Mouse (Mus musculus): ENCODE results near the gene Col6a2. TPM values are rescaled to one million over a fixed set of nuclear protein-coding genes. Genes with fewer than 3 reads are reported as not detected.

The Col6a2 gene
- polyA plus RNA-seq, 1 experiment from 2014 or later = 126 TPM

DNA sequence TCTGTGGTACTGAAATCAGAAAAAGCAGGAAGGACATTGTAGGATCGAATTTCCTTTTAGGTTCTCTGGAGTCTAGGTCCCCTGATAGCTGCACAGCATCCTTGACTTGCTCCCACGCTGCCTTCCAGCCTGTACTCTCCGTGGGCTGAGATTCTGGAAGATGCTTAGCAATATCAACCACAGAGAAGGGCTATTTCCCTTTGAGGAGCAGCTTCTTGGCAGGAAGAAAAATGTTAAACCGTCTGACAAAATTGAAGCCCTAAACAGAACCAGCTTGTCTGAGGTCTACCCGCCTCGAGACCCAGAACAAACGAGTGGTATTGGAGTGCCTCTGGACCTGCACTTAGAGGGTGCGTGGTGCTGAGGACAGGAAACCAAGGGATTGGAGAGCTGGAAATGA is 9.2 kb upstream of the Col6a2 start:
- Histone ChIP-seq H3K9ac (no peak overlapping the region), H3K4me3 (no peak overlapping the region), H3K36me3 (no peaks in the 10 kb centered on the region), H3K27me3 (no peaks in the 10 kb centered on the region), H3K4me2 (replicated peaks) (no peak overlapping the region), H3K27ac (peak overlapping the region; percentile 81; the same call in 1 of the 2 replicates), H3K4me1 (peaks cover 43% of the 10 kb centered on the region), H3K9me3 (no peaks in the 10 kb centered on the region; the same call in 1 of the 2 replicates)
- 49% methylated on average over 8 of the region's 8 CpGs for WGBS
- no peak for ATAC-seq (ENCODE audit: low FRiP score, low read depth)

DNA sequence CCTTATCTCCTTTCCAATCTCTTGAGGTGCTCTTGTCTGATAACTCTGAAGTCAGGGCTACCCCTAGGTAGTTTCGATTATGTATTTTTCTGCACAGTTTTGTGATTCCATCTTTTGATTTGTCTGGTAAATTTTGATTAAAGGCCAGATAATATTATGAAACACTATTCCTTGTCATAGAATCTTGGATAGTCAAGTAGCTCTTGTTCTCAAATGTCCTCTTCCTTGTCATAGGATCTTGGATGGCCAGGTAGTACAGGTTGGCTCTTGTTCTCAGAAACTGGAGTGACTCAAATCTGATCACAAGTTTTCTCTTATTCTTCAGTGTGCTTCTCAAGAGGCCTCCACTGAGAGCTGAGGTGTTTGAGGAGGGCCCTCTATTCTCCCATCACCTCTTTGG is 7.2 kb upstream of the Col6a2 start:
- Histone ChIP-seq H3K27me3 (no peaks in the 10 kb centered on the region), H3K9me3 (no peaks in the 10 kb centered on the region; the same call in 1 of the 2 replicates), H3K4me3 (no peak overlapping the region), H3K4me2 (replicated peaks) (no peak overlapping the region), H3K4me1 (peaks cover 33% of the 10 kb centered on the region), H3K9ac (no peak overlapping the region), H3K27ac (no peak overlapping the region), H3K36me3 (no peaks in the 10 kb centered on the region)
- no peak for ATAC-seq (ENCODE audit: low FRiP score, low read depth)
- 93% methylated on average over 1 of the region's 1 CpGs for WGBS

DNA sequence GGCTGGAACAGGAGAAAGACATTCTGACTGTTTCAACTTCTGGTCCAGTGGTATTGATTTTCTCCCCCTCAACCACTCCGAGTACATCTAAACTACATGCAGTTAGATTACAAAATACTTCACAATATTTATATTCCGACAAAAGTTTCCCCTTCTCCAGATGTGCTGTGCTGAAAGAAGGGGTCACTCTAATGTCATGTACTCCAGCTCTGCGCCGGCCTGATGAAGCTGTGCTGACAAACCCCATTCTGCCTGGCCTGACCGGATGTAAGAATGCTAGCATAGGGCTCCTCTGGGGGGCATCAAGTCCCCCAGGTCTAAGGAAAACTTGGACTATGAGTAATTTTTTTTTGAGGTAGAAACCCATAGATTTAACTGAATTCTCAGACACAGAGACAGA is 4.3 kb upstream of the Col6a2 start:
- H3K36me3 ChIP-seq = no peaks in the 10 kb centered on the region
- 86% methylated on average over 5 of the region's 5 CpGs for WGBS
- H3K27ac ChIP-seq = no peak overlapping the region
- no peaks in the 10 kb centered on the region for H3K27me3 ChIP-seq
- H3K4me2 ChIP-seq (replicated peaks) = no peak overlapping the region
- no peak for ATAC-seq (ENCODE audit: low FRiP score, low read depth)
- no peak overlapping the region for H3K9ac ChIP-seq
- H3K9me3 ChIP-seq = no peaks in the 10 kb centered on the region; the same call in 1 of the 2 replicates
- H3K4me3 ChIP-seq = no peak overlapping the region
- peaks cover 18% of the 10 kb centered on the region for H3K4me1 ChIP-seq

DNA sequence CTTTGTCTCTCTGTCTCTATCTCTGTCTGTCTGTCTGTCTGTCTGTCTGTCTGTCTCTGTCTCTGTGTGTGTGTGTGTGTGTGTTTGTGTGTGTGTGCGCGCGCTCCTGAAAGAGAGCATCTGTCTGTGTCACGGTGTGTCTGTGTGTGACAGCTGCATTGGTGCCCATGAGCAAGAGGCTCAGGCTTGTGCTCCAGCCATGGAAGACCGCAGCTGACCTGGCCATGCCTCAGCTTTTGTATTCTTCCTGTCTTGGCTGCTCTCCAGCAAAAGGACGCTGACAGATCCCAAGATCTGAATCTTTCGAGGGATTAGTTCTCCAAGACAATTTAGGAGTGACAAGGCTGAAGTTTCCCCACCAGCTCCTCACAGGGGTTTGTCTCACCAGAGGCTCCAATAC is 1.5 kb upstream of the Col6a2 start:
- Histone ChIP-seq H3K27me3 (no peaks in the 10 kb centered on the region), H3K4me3 (no peak overlapping the region), H3K4me2 (replicated peaks) (no peak overlapping the region), H3K36me3 (no peaks in the 10 kb centered on the region), H3K9ac (no peak overlapping the region), H3K4me1 (peaks cover 29% of the 10 kb centered on the region), H3K9me3 (no peaks in the 10 kb centered on the region; the same call in 1 of the 2 replicates), H3K27ac (no peak overlapping the region)
- no peak for ATAC-seq (ENCODE audit: low FRiP score, low read depth)
- WGBS = 81% methylated on average over 7 of the region's 7 CpGs

DNA sequence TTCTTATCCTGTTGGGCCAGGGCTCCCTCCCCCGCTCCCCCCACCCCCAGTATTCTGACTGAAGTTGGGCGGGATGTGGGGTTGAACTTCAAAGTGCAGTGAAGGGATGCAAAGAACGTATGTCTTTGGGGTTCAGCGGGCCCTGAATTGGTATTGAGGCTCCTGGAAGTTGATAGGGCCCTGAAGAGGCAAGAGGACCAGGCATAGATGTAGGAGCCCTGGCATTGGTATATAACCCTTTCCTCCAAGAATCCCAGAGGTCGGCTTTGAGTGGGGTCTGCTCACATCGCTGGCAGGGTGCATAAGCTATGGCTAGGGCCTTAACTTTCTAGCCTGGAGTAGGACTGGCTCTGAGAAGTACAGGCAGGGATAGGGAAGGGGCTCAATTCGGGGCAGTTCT is 304 bp upstream of the Col6a2 start:
- peaks cover 29% of the 10 kb centered on the region for H3K4me1 ChIP-seq
- WGBS = 17% methylated on average over 7 of the region's 7 CpGs

DNA sequence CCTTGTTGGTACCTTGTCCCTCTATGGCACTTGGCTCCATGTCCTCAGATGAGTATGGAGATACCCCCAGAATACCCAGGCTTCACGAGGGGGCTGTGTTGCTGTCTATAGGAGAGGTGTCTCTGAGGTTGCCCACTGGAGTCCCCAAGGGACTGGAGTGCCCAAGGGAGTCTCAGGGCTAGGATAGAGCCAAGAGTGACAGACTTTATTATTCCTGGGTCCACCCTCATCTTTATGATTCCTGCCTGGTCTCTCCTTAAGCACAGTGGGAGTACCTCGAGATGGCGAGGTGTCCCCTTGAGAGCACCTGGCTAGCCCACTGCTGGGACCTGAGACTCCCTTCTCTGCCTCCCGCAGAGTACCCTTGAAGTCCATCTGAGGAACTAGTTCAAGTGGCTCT is 1.0 kb downstream of the Col6a2 start:
- H3K4me1 ChIP-seq = peaks cover 29% of the 10 kb centered on the region
- peak overlapping the region; percentile 71 for H3K4me2 ChIP-seq (replicated peaks)
- H3K36me3 ChIP-seq = no peaks in the 10 kb centered on the region; the same call in 1 of the 2 replicates
- H3K9ac ChIP-seq = peak overlapping the region; percentile 82
- 66% methylated on average over 4 of the region's 4 CpGs for WGBS
- peak overlapping the region; percentile 58 for H3K27ac ChIP-seq
- peak overlapping the region; percentile 61 for H3K4me3 ChIP-seq
- no peak for ATAC-seq (ENCODE audit: low FRiP score, low read depth)
- H3K9me3 ChIP-seq = no peaks in the 10 kb centered on the region
- H3K27me3 ChIP-seq = no peaks in the 10 kb centered on the region

More for the DNA sequence above, 304 bp upstream of the Col6a2 start:
- Histone ChIP-seq H3K9me3 (no peaks in the 10 kb centered on the region; the same call in 1 of the 2 replicates), H3K9ac (peak overlapping the region; percentile 82; the same call in 1 of the 2 replicates), H3K4me2 (replicated peaks) (peak overlapping the region; percentile 71), H3K4me3 (peak overlapping the region; percentile 61), H3K27ac (peak overlapping the region; percentile 63; the same call in 1 of the 2 replicates), H3K27me3 (no peaks in the 10 kb centered on the region), H3K36me3 (no peaks in the 10 kb centered on the region; the same call in 1 of the 2 replicates)
- ATAC-seq (ENCODE audit: low FRiP score, low read depth) = peak; percentile 9; the same call in 1 of the 2 replicates

DNA sequence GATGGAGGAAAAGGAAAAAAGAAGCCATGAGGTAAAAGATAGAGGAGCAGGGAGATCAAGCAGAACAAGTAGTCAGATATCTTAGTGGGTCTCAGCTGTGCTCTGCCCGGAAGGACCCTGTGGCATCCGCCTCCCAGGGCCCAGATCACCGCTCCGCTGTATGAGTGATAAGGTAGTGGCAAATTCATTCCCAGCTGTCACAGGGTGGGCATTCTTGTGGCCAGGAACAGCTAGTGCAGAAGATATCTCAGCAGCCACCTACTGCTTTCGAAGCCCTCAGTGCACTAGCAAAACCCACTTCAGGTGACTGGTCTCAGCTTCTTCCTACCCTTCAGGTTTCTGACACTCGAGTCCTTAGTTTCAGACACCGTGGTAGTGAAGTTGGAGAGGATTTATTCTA is 11.0 kb downstream of the Col6a2 start:
- no peaks in the 10 kb centered on the region for H3K27me3 ChIP-seq
- H3K27ac ChIP-seq = no peak overlapping the region
- H3K4me3 ChIP-seq = no peak overlapping the region
- WGBS = 94% methylated on average over 7 of the region's 7 CpGs
- no peaks in the 10 kb centered on the region for H3K4me1 ChIP-seq
- no peaks in the 10 kb centered on the region for H3K9me3 ChIP-seq
- no peak overlapping the region for H3K4me2 ChIP-seq (replicated peaks)
- H3K36me3 ChIP-seq = peaks cover 76% of the 10 kb centered on the region
- no peak overlapping the region for H3K9ac ChIP-seq
- no peak for ATAC-seq (ENCODE audit: low FRiP score, low read depth)

DNA sequence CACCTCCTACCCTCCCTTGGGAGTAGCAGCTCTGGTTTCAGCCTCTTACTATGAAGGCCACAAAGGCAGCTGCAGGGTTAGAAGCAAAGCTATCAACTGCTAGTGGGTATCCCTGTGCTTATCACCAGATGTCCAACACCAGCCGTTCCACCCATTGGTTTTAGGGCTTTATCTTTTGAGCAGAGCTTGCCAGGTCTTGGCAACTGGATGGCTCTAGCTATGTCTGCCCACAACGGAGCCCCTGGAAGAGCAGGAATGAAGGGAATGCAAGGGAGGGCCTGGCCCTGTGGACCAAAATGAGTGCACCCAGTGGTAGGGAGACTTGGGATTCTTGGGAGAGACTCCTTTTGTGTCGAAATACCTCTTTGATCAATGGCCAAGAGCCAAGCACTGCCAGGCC is 20.7 kb downstream of the Col6a2 start:
- 84% methylated on average over 3 of the region's 3 CpGs for WGBS
- ATAC-seq (ENCODE audit: low FRiP score, low read depth) = no peak
- no peak overlapping the region for H3K27ac ChIP-seq

DNA sequence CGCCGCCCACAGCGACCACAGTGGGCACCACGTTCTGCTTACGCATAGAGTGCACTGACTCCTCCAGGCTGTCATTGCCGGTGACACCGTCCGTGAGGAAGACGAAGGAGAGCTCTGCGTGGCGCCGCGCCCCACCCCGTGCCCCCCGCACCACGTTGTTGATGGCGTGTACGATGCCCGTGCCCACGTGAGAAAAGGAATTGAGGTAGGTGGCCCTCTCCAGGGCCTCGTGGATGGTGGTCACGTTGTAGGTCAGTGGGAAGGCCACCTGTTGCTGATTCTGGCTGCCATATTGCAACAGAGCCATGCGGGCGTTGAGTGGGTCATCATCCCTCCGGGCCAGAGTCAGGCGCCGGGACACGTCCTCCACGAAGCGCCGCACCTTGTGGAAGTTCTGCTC is 27.1 kb downstream of the Col6a2 start:
- Histone ChIP-seq H3K4me2 (replicated peaks) (no peak overlapping the region), H3K36me3 (peaks cover 30% of the 10 kb centered on the region), H3K9me3 (no peaks in the 10 kb centered on the region), H3K9ac (no peak overlapping the region), H3K4me3 (no peak overlapping the region), H3K27ac (no peak overlapping the region), H3K27me3 (no peaks in the 10 kb centered on the region), H3K4me1 (no peaks in the 10 kb centered on the region)
- WGBS = 91% methylated on average over 31 of the region's 31 CpGs
- ATAC-seq (ENCODE audit: low FRiP score, low read depth) = no peak

More for the DNA sequence above, 20.7 kb downstream of the Col6a2 start:
- Histone ChIP-seq H3K9ac (no peak overlapping the region), H3K4me1 (no peaks in the 10 kb centered on the region), H3K36me3 (peaks cover 82% of the 10 kb centered on the region), H3K27me3 (no peaks in the 10 kb centered on the region), H3K4me2 (replicated peaks) (no peak overlapping the region), H3K9me3 (no peaks in the 10 kb centered on the region), H3K4me3 (no peak overlapping the region)

DNA sequence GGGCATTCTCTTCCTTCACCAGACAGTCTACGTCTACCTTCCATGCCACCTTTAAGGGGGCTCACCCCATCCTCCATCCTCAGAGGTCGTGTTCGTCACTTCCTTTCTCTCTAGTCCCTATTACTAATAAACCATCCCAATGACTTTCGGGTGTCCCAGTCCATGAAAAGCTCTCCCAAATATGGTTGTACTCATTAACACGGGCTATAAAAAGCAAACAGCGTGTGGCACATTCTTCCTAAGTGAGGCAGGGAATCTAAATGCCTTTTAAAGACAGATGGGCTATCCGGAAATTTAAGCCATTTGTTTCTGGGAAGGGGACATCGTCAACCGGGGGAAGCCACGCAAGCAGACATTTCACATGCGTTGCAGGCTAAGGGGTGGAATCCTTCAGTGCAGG is 33.2 kb downstream of the Col6a2 start:
- Histone ChIP-seq H3K27ac (no peak overlapping the region), H3K4me2 (replicated peaks) (no peak overlapping the region), H3K4me3 (no peak overlapping the region), H3K27me3 (no peaks in the 10 kb centered on the region), H3K9me3 (no peaks in the 10 kb centered on the region), H3K9ac (no peak overlapping the region), H3K4me1 (no peaks in the 10 kb centered on the region), H3K36me3 (no peaks in the 10 kb centered on the region)
- WGBS = 40% methylated on average over 11 of the region's 11 CpGs
- no peak for ATAC-seq (ENCODE audit: low FRiP score, low read depth)

DNA sequence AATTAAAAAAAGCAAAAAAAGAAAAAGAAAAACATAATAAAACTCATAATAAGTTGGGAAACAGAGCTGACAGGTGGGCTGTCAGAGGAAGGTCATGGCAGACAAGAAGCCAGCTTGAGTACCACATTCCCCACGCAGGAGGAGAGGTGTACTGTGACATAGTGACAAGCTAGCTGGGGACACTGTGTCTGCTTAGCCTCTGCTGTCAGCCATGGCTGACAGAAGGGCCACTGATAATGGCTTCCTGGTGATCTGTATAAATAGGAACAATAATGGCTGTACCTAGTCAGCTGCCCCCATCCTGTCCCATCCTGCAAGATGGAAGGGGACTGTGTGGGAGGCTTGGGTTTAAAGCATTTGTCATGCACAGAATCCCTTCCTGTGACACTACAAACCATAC is 37.2 kb downstream of the Col6a2 start:
- no peak for ATAC-seq (ENCODE audit: low FRiP score, low read depth)
- H3K36me3 ChIP-seq = no peaks in the 10 kb centered on the region
- 48% methylated on average over 1 of the region's 1 CpGs for WGBS

DNA sequence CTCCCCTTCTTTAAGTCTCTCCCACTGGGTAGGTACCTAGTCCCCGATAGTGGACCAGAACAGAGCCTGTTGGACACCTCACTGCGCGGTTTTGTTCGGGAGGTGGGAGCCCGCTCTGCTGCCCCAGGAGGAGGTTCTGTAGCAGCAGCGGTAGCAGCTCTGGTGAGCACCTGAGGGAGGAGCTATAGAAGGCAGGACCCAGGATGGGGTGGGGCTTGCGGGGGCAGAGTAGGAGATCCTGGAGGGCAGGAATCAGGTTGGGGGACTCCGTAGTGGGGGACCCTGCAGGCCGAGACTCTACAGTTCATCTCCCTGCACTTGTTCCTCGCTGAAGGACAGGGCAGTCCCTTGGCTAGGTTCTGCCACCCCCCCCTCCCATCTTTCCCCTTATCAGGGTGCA is 39.3 kb downstream of the Col6a2 start:
- H3K4me3 ChIP-seq = peak overlapping the region; percentile 27
- no peak overlapping the region for H3K9ac ChIP-seq
- 16% methylated on average over 10 of the region's 10 CpGs for WGBS

More for the DNA sequence above, 37.2 kb downstream of the Col6a2 start:
- H3K4me3 ChIP-seq = no peak overlapping the region
- H3K27ac ChIP-seq = no peak overlapping the region
- no peak overlapping the region for H3K9ac ChIP-seq
- no peaks in the 10 kb centered on the region for H3K4me1 ChIP-seq
- H3K9me3 ChIP-seq = no peaks in the 10 kb centered on the region
- H3K27me3 ChIP-seq = peaks cover 16% of the 10 kb centered on the region
- H3K4me2 ChIP-seq (replicated peaks) = no peak overlapping the region

DNA sequence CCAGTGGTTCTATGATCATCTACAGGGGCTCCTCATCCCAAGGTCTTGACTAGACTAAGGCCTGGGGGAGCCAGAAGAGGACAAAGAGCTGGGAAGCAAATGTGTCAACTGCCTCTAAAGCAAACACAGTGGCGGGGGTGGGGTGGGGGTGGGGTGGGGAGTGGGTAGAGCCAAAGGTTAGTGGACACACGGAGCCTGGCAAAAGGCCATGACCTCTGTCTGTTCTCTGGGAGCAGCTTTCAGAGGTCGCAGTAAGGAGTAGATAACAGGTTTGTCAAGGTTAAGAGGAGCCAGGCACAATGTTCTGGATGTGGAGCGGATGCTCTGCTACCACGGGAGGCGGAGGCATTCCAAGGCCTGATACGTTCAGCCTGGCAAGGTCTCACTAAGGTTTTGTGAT is 46.5 kb downstream of the Col6a2 start:
- Histone ChIP-seq H3K4me2 (replicated peaks) (no peak overlapping the region), H3K4me1 (no peaks in the 10 kb centered on the region), H3K27me3 (no peaks in the 10 kb centered on the region), H3K9me3 (no peaks in the 10 kb centered on the region), H3K36me3 (no peaks in the 10 kb centered on the region), H3K27ac (no peak overlapping the region), H3K4me3 (no peak overlapping the region), H3K9ac (no peak overlapping the region)
- 74% methylated on average over 7 of the region's 7 CpGs for WGBS
- no peak for ATAC-seq (ENCODE audit: low FRiP score, low read depth)

More for the DNA sequence above, 39.3 kb downstream of the Col6a2 start:
- Histone ChIP-seq H3K27ac (no peak overlapping the region), H3K4me1 (no peaks in the 10 kb centered on the region), H3K27me3 (peaks cover 16% of the 10 kb centered on the region), H3K4me2 (replicated peaks) (peak overlapping the region; percentile 56), H3K36me3 (no peaks in the 10 kb centered on the region), H3K9me3 (no peaks in the 10 kb centered on the region)
- ATAC-seq (ENCODE audit: low FRiP score, low read depth) = no peak
